Mouse (Mus musculus) thymus, adult 2 months (tissue): ENCODE data around the gene Fam189a1. TPM values are rescaled to one million over a fixed set of nuclear protein-coding genes. Genes with fewer than 3 reads are reported as not detected.

Experiments used
- DNase-seq: peaks from one replicate; pipeline ENCODE4 v3.0.0; 2021
- H3K27ac ChIP-seq: fragments of 200-500 bp; 2 replicates; pipeline ENCODE4 v1.5.1; 2012; ENCODE audit warnings: low read length, control low read depth; ENCODE audit not compliant: control insufficient read depth, insufficient read depth
- H3K27me3 ChIP-seq: fragments of 200-500 bp; 2 replicates; pipeline ENCODE4 v1.6.1; 2012; ENCODE audit warnings: mild to moderate bottlenecking, low read length, moderate library complexity, mixed read lengths; ENCODE audit not compliant: control insufficient read depth, insufficient read depth
- H3K36me3 ChIP-seq: fragments of 200-500 bp; 2 replicates; pipeline ENCODE4 v1.6.1; 2012; ENCODE audit warnings: mild to moderate bottlenecking, low read length, moderate library complexity; ENCODE audit not compliant: control insufficient read depth, insufficient read depth
- H3K4me1 ChIP-seq: fragments of 200-500 bp; replicated peaks from 2 replicates; pipeline ENCODE4 v1.6.1; 2012; ENCODE audit warnings: low read length; ENCODE audit not compliant: control insufficient read depth, insufficient read depth
- H3K4me3 ChIP-seq: fragments of 200-500 bp; 2 replicates; pipeline ENCODE4 v1.5.1; 2012; ENCODE audit warnings: mild to moderate bottlenecking, low read length, control low read depth, moderate library complexity; ENCODE audit not compliant: control insufficient read depth, insufficient read depth
- CTCF ChIP-seq: fragments of 200-500 bp; IDR thresholded peaks from 2 replicates; pipeline ENCODE4 v1.5.1; 2012; ENCODE audit warnings: mild to moderate bottlenecking, control low read depth, low read length, moderate library complexity, borderline replicate concordance; ENCODE audit not compliant: control insufficient read depth, poor library complexity, insufficient read depth; ENCODE audit errors: extremely low read depth
- POLR2A ChIP-seq: fragments of 200-500 bp; IDR thresholded peaks from 2 replicates; pipeline ENCODE4 v1.6.1; 2012; ENCODE audit warnings: mild to moderate bottlenecking, low read length, control low read depth, moderate library complexity; ENCODE audit not compliant: control insufficient read depth, poor library complexity, insufficient read depth; ENCODE audit errors: extremely low read depth
- WGBS: fragments of 180-500 bp; shearing (Covaris S2); methylation state at CpG from one replicate; pipeline ENCODE4 v1.1.7; 2018; 5-methylcytosine and 5-hydroxymethylcytosine counted together
- polyA plus RNA-seq: library from polyadenylated mRNA; depleted of rRNA; stranded (reverse); fragments of >200 nt; gene quantifications from 2 replicates; pipeline ENCODE4 v1.2.3, GENCODE M21; 2012

Fam189a1 gene
- polyA plus RNA-seq, 1 experiment: 1.9 TPM

DNA sequence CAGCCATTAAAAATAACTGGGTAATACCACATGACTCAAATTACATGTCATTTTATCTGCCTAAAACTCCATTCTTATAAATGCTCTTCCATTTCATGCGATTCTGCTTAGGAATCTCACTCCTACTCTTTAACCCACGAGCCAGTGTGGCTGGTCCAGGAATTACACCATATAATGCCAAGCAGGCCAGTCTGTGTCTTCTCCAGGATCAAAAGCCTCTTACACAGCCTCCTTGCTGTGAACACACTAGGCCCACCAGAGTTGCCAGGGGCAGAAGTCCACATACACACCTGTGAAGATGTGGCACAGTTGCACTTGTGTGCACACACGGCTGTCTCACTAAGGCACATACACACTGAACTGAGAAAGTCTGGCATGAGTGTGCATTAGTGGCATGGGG is 50.8 kb downstream of the Fam189a1 start:
- Histone ChIP-seq H3K27ac (no peak overlapping the region), H3K4me1 (no peaks in the 10 kb centered on the region), H3K36me3 (no peaks in the 10 kb centered on the region), H3K4me3 (no peak overlapping the region), H3K27me3 (no peaks in the 10 kb centered on the region)
- no peak for TF ChIP-seq CTCF
- no peak for TF ChIP-seq POLR2A
- DNase-seq: no peak
- WGBS: 91% methylated on average over 3 of the region's 3 CpGs

DNA sequence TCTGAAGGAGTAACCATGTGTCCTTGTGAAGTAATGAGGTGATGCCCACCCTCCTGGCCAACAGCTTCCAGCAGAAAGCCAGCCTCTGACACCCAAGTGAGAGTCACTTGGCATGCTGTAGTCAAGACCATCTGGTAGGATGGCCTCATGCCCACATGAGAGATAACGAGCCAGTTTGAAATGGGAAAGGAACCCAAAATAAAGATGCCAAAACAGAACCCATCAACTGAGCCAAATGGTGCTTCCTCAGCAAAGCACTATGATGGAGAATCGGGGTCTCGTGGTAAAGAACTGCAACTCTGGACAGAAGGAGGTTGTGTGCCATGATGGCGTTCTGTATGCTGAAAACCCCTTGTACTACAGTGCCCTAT is 51.3 kb downstream of the Fam189a1 start:
- Histone ChIP-seq H3K4me1 (no peaks in the 10 kb centered on the region), H3K27ac (no peak overlapping the region), H3K27me3 (no peaks in the 10 kb centered on the region), H3K36me3 (no peaks in the 10 kb centered on the region), H3K4me3 (no peak overlapping the region)
- no peak for DNase-seq
- TF ChIP-seq CTCF (no peak), POLR2A (no peak)
- WGBS: 94% methylated on average over 4 of the region's 4 CpGs

DNA sequence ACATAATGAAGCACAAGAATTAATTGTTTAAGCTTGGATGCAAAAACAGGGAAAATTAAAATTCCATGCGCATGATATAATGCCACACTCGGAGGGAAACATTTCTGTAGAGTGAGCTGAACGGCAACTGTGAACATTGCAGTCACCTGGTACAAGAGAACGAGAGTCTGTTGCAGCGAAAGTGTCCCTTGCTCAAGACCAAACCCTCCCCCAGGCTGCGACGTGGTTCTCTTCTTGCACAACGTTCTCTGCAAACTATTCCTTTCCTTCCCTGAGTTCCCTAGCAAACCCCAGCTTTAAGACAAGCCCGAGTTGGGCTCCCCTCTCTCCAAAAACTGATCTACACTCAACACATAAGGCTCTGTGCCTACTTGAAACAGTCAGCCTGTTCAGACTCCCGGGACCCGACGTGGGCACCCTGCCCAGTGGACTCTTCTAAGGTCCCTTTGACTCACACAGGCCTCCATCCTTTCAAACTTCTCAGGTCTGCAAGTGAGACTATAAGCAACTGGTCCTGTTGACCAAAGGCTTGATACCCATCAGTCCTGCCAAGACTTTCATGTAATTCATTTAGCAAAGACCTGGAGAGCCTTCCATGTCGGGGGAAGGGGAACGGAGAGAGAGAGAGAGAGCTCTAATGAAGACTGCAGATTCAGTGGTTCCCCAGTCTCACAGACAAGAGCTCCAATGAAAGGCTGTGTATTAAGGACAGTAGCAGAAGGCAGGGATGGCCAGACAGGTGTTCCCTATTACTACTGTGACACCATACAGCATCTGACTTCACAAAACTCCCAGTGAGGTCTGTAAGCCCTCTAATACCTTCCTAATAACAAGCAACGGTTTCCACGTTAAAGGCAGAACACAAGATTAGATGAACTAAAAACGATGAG is 51.9 kb downstream of the Fam189a1 start:
- 89% methylated on average over 17 of the region's 17 CpGs for WGBS
- TF ChIP-seq CTCF (no peak), POLR2A (no peak)
- Histone ChIP-seq H3K27ac (no peak overlapping the region), H3K4me1 (no peaks in the 10 kb centered on the region), H3K36me3 (no peaks in the 10 kb centered on the region), H3K4me3 (no peak overlapping the region), H3K27me3 (no peaks in the 10 kb centered on the region)
- no peak for DNase-seq

DNA sequence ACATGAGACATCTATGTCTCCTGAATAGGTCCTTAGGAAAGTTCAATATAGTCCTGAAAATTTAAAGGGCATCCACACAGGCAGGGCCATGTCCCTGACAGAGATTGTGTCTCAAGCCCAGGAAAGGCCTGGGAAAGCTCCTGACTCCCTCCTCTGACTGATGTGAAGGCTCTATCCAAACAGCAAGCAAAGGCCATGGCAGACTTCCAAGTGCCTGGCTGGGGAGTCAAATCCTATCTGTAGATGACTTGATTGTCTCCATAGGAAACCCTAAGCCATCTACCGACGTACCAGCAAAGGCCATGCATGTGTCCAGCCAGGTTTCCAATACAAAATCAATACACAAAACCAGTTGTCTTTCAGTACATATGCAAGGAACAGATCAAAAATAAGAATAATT is 54.7 kb downstream of the Fam189a1 start:
- Histone ChIP-seq H3K4me3 (no peak overlapping the region), H3K27ac (no peak overlapping the region), H3K36me3 (no peaks in the 10 kb centered on the region), H3K27me3 (no peaks in the 10 kb centered on the region), H3K4me1 (no peaks in the 10 kb centered on the region)
- WGBS: 98% methylated on average over 2 of the region's 2 CpGs
- no peak for TF ChIP-seq POLR2A
- TF ChIP-seq CTCF: no peak
- no peak for DNase-seq

DNA sequence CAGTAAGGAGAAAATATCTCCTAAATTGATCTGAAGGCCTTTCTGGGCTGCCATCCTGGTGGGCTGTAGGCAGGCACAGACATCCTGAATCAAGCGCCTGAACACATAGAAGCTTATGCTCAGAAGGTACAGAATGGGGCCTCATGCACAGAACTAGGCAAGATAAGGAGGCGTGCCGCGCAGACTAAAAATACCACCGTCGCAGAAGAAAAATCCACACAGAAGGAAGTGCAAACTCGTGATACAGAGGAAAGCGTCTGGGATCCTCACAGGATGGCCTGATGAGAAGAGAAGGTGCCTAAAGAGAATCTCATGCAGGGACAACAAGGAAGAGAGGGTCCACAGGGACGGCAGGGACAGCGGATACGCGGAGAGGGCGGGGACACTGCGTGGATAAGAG is 58.7 kb downstream of the Fam189a1 start:
- H3K27me3 ChIP-seq: no peaks in the 10 kb centered on the region
- TF ChIP-seq CTCF (no peak), POLR2A (no peak)
- H3K4me3 ChIP-seq: no peak overlapping the region
- DNase-seq: no peak
- H3K27ac ChIP-seq: no peak overlapping the region
- no peaks in the 10 kb centered on the region for H3K36me3 ChIP-seq
- 58% methylated on average over 14 of the region's 14 CpGs for WGBS
- H3K4me1 ChIP-seq: no peaks in the 10 kb centered on the region

DNA sequence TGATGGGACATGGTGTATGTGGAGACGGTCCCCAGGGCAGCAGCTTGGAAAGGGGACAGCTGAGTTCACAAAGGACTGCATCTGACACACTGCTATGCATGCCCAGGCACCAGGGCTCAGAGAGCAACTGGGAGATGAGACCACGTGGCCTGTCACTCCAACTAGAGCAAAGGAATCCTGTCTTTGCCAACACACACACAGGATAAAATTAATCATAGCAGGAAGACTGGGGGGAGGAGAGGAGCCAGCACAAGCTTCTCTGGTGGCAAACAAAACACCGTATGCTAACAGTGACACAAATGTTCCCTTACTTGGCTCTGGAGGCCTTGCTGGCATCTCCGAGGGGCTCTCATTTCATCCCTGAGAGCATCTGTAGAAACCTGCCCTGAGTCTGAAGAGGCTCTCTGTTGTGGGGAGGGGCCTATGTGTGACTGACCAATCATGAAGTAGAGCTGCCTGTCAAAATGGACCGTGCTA is 60.7 kb downstream of the Fam189a1 start:
- TF ChIP-seq CTCF (no peak), POLR2A (no peak)
- no peaks in the 10 kb centered on the region for H3K36me3 ChIP-seq
- H3K27me3 ChIP-seq: no peaks in the 10 kb centered on the region
- DNase-seq: no peak
- H3K4me3 ChIP-seq: no peak overlapping the region
- WGBS: 86% methylated on average over 5 of the region's 5 CpGs
- H3K27ac ChIP-seq: no peak overlapping the region
- no peaks in the 10 kb centered on the region for H3K4me1 ChIP-seq
